Mouse (Mus musculus): ENCODE data around the gene Zmynd8.

DNA sequence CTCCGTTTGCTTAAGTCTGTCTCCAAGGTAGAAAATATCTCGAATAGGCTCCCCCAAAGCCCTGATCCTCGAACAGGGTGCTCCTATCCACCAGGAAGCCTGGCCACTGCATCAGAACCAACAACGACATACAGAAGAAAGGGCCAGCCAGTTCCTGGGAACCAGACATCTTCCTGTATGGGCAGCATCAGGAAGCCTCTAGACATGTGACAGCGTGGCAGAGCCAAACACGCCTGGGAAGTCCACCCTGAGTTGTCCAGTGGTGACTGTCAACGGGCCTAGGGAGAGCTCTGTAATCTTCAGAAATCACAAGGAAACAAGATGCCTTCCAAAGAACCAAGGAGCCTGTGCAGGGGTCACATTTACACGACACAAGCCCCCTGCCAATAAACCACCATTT lies 52.0 kb downstream of the Zmynd8 start:
- TF ChIP-seq CTCF (IDR thresholded peaks at IDR 0.05; ENCODE audit: control insufficient read depth, insufficient read depth, low read length) (no peak), POLR2A (IDR thresholded peaks at IDR 0.05; ENCODE audit: borderline replicate concordance, control insufficient read depth, low read depth, low read length) (no peak)

Measured in bone marrow, adult 2 months (tissue).